Mouse (Mus musculus) forebrain, postnatal 0 days (tissue): ENCODE data around the gene Galns. TPM values are rescaled to one million over a fixed set of nuclear protein-coding genes. Genes with fewer than 3 reads are reported as not detected.
"Not testable (repeated sequence)": the region's sequence is repeated elsewhere in the genome, so short reads cannot be mapped to it uniquely, and the experiment has no call there.

ENCODE experiments used
- ATAC-seq: fragments of 200-750 bp; cut with Nextera tagmentation; 2 replicates; pipeline ENCODE4 v1.8.0; 2017; ENCODE audit warnings: mild to moderate bottlenecking, moderate library complexity
- DNase-seq: peaks from one replicate; pipeline ENCODE4 v3.0.0-alpha.2; 2015
- H3K27ac ChIP-seq: fragments of 300-500 bp; sonication (generic); 2 replicates; pipeline ENCODE4 v1.5.1; 2014; ENCODE audit warnings: low read depth, mild to moderate bottlenecking, antibody characterized with exemption, low read length, moderate library complexity, mixed read lengths
- H3K27me3 ChIP-seq: fragments of 300-500 bp; sonication (generic); 2 replicates; pipeline ENCODE4 v1.6.1; 2014; ENCODE audit warnings: mild to moderate bottlenecking, low read length, mixed read lengths; ENCODE audit not compliant: insufficient read depth
- H3K36me3 ChIP-seq: fragments of 300-500 bp; sonication (generic); 2 replicates; pipeline ENCODE4 v1.6.1; 2014; ENCODE audit warnings: mild to moderate bottlenecking, moderate library complexity; ENCODE audit not compliant: insufficient read depth
- H3K4me1 ChIP-seq: fragments of 300-500 bp; sonication (generic); 2 replicates; pipeline ENCODE4 v1.6.1; 2014; ENCODE audit warnings: antibody characterized with exemption; ENCODE audit not compliant: insufficient read depth
- H3K4me2 ChIP-seq: fragments of 300-500 bp; sonication (generic); 2 replicates; pipeline ENCODE4 v1.6.1; 2014; ENCODE audit warnings: low read depth, mild to moderate bottlenecking, moderate library complexity
- H3K4me3 ChIP-seq: fragments of 300-500 bp; sonication (generic); 2 replicates; pipeline ENCODE4 v1.5.1; 2014; ENCODE audit warnings: low read depth, low read length, mixed read lengths
- H3K9ac ChIP-seq: fragments of 300-500 bp; sonication (generic); 2 replicates; pipeline ENCODE4 v1.6.1; 2014; ENCODE audit warnings: mild to moderate bottlenecking
- H3K9me3 ChIP-seq: fragments of 300-500 bp; sonication (generic); 2 replicates; pipeline ENCODE4 v1.6.1; 2016; ENCODE audit warnings: low read length
- CTCF ChIP-seq: sonication (generic); IDR thresholded peaks from 2 replicates; pipeline ENCODE4 v1.5.1; 2016; ENCODE audit warnings: antibody characterized with exemption, control low read depth, low read depth
- WGBS: fragments of 180-500 bp; shearing (Covaris S2); extraction: QIAGEN DNeasy Blood & Tissue Kit; methylation state at CpG from one replicate; pipeline ENCODE4 v1.1.7; 2014; 5-methylcytosine and 5-hydroxymethylcytosine counted together
- polyA plus RNA-seq: library from polyadenylated mRNA; unstranded; fragments of >200 nt; fragmentation: Nextera tagmentation; extraction: Ambion mirVana; gene quantifications from 2 replicates; pipeline ENCODE4 v1.2.1, GENCODE M21; 2015
- total RNA-seq: library from RNA; depleted of rRNA; stranded (reverse); fragments of >200 nt; gene quantifications from 2 replicates; pipeline ENCODE4 v1.2.3, GENCODE M21; 2014

Gene Galns
- total and polyA plus RNA-seq, 2 experiments from 2014 or later: 8.4 to 12.8 TPM

- ATAC-seq: no peak
- peaks cover 34% of the 10 kb centered on the region for H3K36me3 ChIP-seq
- DNase-seq: no peak
- no peak overlapping the region for H3K9ac ChIP-seq
- H3K4me3 ChIP-seq: no peak overlapping the region
- H3K4me2 ChIP-seq: no peak overlapping the region
- H3K27ac ChIP-seq: no peak overlapping the region
- H3K27me3 ChIP-seq: no peaks in the 10 kb centered on the region
- 88% methylated on average over 14 of the region's 14 CpGs for WGBS
- no peaks in the 10 kb centered on the region for H3K4me1 ChIP-seq
- H3K9me3 ChIP-seq: no peaks in the 10 kb centered on the region
- no peak for TF ChIP-seq CTCF
Measured at GRCm38 (mm10) chr8:122633205-122633604, 21.9 kb upstream of the Galns start.

GRCm38 (mm10) chr8:122632134-122632533, 20.9 kb upstream of the Galns start:
- ATAC-seq, H3K4me3 ChIP-seq, H3K4me2 ChIP-seq, H3K9ac ChIP-seq, H3K4me1 ChIP-seq, DNase-seq, H3K9me3 ChIP-seq, H3K27me3 ChIP-seq, H3K27ac ChIP-seq: not testable (repeated sequence)
- peaks cover 28% of the 10 kb centered on the region for H3K36me3 ChIP-seq
- 75% methylated on average over 3 of the region's 3 CpGs for WGBS

GRCm38 (mm10) chr8:122630696-122631095, 19.4 kb upstream of the Galns start:
- Histone ChIP-seq H3K36me3 (peaks cover 28% of the 10 kb centered on the region), H3K27me3 (no peaks in the 10 kb centered on the region), H3K4me3 (no peak overlapping the region), H3K4me2 (no peak overlapping the region), H3K4me1 (no peaks in the 10 kb centered on the region), H3K9ac (no peak overlapping the region), H3K9me3 (no peaks in the 10 kb centered on the region), H3K27ac (no peak overlapping the region)
- ATAC-seq: no peak
- 55% methylated on average over 22 of the region's 22 CpGs for whole genome bisulfite sequencing
- no peak for TF ChIP-seq CTCF
- no peak for DNase-seq

GRCm38 (mm10) chr8:122629388-122629787, 18.1 kb upstream of the Galns start:
- Histone ChIP-seq H3K4me1 (no peaks in the 10 kb centered on the region), H3K4me2 (no peak overlapping the region), H3K9ac (no peak overlapping the region), H3K27me3 (no peaks in the 10 kb centered on the region), H3K9me3 (no peaks in the 10 kb centered on the region), H3K27ac (no peak overlapping the region), H3K4me3 (no peak overlapping the region), H3K36me3 (peaks cover 21% of the 10 kb centered on the region)
- ATAC-seq (no peak), DNase-seq (no peak)
- no peak for TF ChIP-seq CTCF
- 28% methylated on average over 10 of the region's 10 CpGs for WGBS

GRCm38 (mm10) chr8:122626896-122627295, 15.6 kb upstream of the Galns start:
- Histone ChIP-seq H3K9me3 (no peaks in the 10 kb centered on the region), H3K4me2 (no peak overlapping the region), H3K9ac (no peak overlapping the region), H3K27ac (no peak overlapping the region), H3K27me3 (no peaks in the 10 kb centered on the region), H3K4me1 (no peaks in the 10 kb centered on the region), H3K36me3 (peaks cover 4% of the 10 kb centered on the region), H3K4me3 (no peak overlapping the region)
- no peak for TF ChIP-seq CTCF
- 81% methylated on average over 2 of the region's 2 CpGs for WGBS
- DNase-seq (no peak), ATAC-seq (no peak)

GRCm38 (mm10) chr8:122625811-122626210, 14.5 kb upstream of the Galns start:
- no peaks in the 10 kb centered on the region for H3K9me3 ChIP-seq
- WGBS: 85% methylated on average over 9 of the region's 9 CpGs
- H3K27ac ChIP-seq: no peak overlapping the region
- H3K36me3 ChIP-seq: peaks cover 4% of the 10 kb centered on the region
- no peak for TF ChIP-seq CTCF
- DNase-seq: no peak
- no peak overlapping the region for H3K4me3 ChIP-seq
- H3K9ac ChIP-seq: no peak overlapping the region
- ATAC-seq: no peak
- no peaks in the 10 kb centered on the region for H3K4me1 ChIP-seq
- H3K27me3 ChIP-seq: no peaks in the 10 kb centered on the region
- H3K4me2 ChIP-seq: no peak overlapping the region

GRCm38 (mm10) chr8:122624653-122625052, 13.4 kb upstream of the Galns start:
- no peaks in the 10 kb centered on the region for H3K4me1 ChIP-seq
- WGBS: 77% methylated on average over 5 of the region's 5 CpGs
- DNase-seq (no peak), ATAC-seq (no peak)
- H3K27ac ChIP-seq: no peak overlapping the region
- no peak overlapping the region for H3K4me2 ChIP-seq
- H3K36me3 ChIP-seq: no peaks in the 10 kb centered on the region; the same call in 1 of the 2 replicates
- no peak overlapping the region for H3K9ac ChIP-seq
- no peak overlapping the region for H3K4me3 ChIP-seq
- H3K9me3 ChIP-seq: no peaks in the 10 kb centered on the region
- no peaks in the 10 kb centered on the region for H3K27me3 ChIP-seq
- TF ChIP-seq CTCF: no peak
